Mouse (Mus musculus) embryonic facial prominence, embryonic 13.5 days (tissue): ENCODE results near the gene Prcc. TPM values are rescaled to one million over a fixed set of nuclear protein-coding genes. Genes with fewer than 3 reads are reported as not detected.
"Not testable (repeated sequence)": the region's sequence is repeated elsewhere in the genome, so short reads cannot be mapped to it uniquely, and the experiment has no call there.

ENCODE experiments used
- ATAC-seq: fragments of 200-750 bp; cut with Nextera tagmentation; 2 replicates; pipeline ENCODE4 v1.8.0; 2017; ENCODE audit warnings: low read depth; ENCODE audit not compliant: insufficient number of reproducible peaks, insufficient read depth, low FRiP score, low TSS enrichment
- H3K27ac ChIP-seq: fragments of 300-500 bp; sonication (generic); 2 replicates; pipeline ENCODE4 v1.5.1; 2015; ENCODE audit warnings: moderate library complexity, mild to moderate bottlenecking, inconsistent platforms
- H3K27me3 ChIP-seq: fragments of 300-500 bp; sonication (generic); 2 replicates; pipeline ENCODE4 v1.6.1; 2015; ENCODE audit warnings: mild to moderate bottlenecking, inconsistent platforms
- H3K36me3 ChIP-seq: fragments of 300-500 bp; sonication (generic); 2 replicates; pipeline ENCODE4 v1.6.1; 2015; ENCODE audit warnings: mild to moderate bottlenecking, inconsistent platforms
- H3K4me1 ChIP-seq: fragments of 300-500 bp; sonication (generic); 2 replicates; pipeline ENCODE4 v1.6.1; 2015; ENCODE audit warnings: inconsistent platforms
- H3K4me2 ChIP-seq: fragments of 300-500 bp; sonication (generic); 2 replicates; pipeline ENCODE4 v1.6.1; 2015; ENCODE audit warnings: moderate library complexity, mild to moderate bottlenecking, inconsistent platforms
- H3K4me3 ChIP-seq: fragments of 300-500 bp; sonication (generic); 2 replicates; pipeline ENCODE4 v1.5.1; 2015; ENCODE audit warnings: mild to moderate bottlenecking, inconsistent platforms
- H3K9ac ChIP-seq: fragments of 300-500 bp; sonication (generic); 2 replicates; pipeline ENCODE4 v1.6.1; 2015; ENCODE audit warnings: mild to moderate bottlenecking, inconsistent platforms
- H3K9me3 ChIP-seq: fragments of 300-500 bp; sonication (generic); 2 replicates; pipeline ENCODE4 v1.6.1; 2016; ENCODE audit warnings: inconsistent platforms
- WGBS: fragments of 180-500 bp; shearing (Covaris S2); methylation state at CpG from one replicate; pipeline ENCODE4 v1.1.7; 2015; ENCODE audit warnings: mixed read lengths; 5-methylcytosine and 5-hydroxymethylcytosine counted together
- polyA plus RNA-seq: library from polyadenylated mRNA; unstranded; fragments of >200 nt; fragmentation: Nextera tagmentation; extraction: Ambion mirVana; gene quantifications from 2 replicates; pipeline ENCODE4 v1.2.1, GENCODE M21; 2015

The Prcc gene
- polyA plus RNA-seq, 1 experiment from 2014 or later, result 17.7 TPM

GRCm38 (mm10) chr3:87903821-87904220 is 18.4 kb upstream of the Prcc start:
- ATAC-seq, result no peak
- 45% methylated on average over 5 of the region's 5 CpGs for WGBS
- no peaks in the 10 kb centered on the region for H3K27me3 ChIP-seq

GRCm38 (mm10) chr3:87901959-87902358 is 16.6 kb upstream of the Prcc start:
- H3K36me3 ChIP-seq, H3K9me3 ChIP-seq, ATAC-seq, H3K27ac ChIP-seq, H3K4me2 ChIP-seq, H3K27me3 ChIP-seq, H3K9ac ChIP-seq, H3K4me3 ChIP-seq, H3K4me1 ChIP-seq: not testable (repeated sequence)
- WGBS, result 86% methylated on average over 5 of the region's 6 CpGs

More at GRCm38 (mm10) chr3:87903821-87904220, 18.4 kb upstream of the Prcc start:
- H3K9ac ChIP-seq, result no peak overlapping the region
- H3K36me3 ChIP-seq, result no peaks in the 10 kb centered on the region
- no peaks in the 10 kb centered on the region for H3K9me3 ChIP-seq
- H3K4me3 ChIP-seq, result no peak overlapping the region
- peaks cover 13% of the 10 kb centered on the region for H3K4me1 ChIP-seq
- H3K27ac ChIP-seq, result no peak overlapping the region
- no peak overlapping the region for H3K4me2 ChIP-seq

GRCm38 (mm10) chr3:87901036-87901624 is 15.7 kb upstream of the Prcc start:
- WGBS, result 71% methylated on average over 1 of the region's 1 CpGs
- no peaks in the 10 kb centered on the region for H3K27me3 ChIP-seq

GRCm38 (mm10) chr3:87899776-87900175 is 14.4 kb upstream of the Prcc start:
- Histone ChIP-seq H3K9me3 (no peaks in the 10 kb centered on the region), H3K4me3 (no peak overlapping the region), H3K36me3 (no peaks in the 10 kb centered on the region), H3K27ac (no peak overlapping the region), H3K4me1 (no peaks in the 10 kb centered on the region), H3K9ac (no peak overlapping the region), H3K27me3 (no peaks in the 10 kb centered on the region), H3K4me2 (no peak overlapping the region)
- 84% methylated on average over 3 of the region's 3 CpGs for WGBS
- no peak for ATAC-seq

More at GRCm38 (mm10) chr3:87901036-87901624, 15.7 kb upstream of the Prcc start:
- Histone ChIP-seq H3K4me3 (no peak overlapping the region), H3K4me1 (no peaks in the 10 kb centered on the region), H3K4me2 (no peak overlapping the region), H3K9me3 (no peaks in the 10 kb centered on the region), H3K36me3 (no peaks in the 10 kb centered on the region), H3K27ac (no peak overlapping the region), H3K9ac (no peak overlapping the region)
- no peak for ATAC-seq

GRCm38 (mm10) chr3:87899266-87899665 is 13.9 kb upstream of the Prcc start:
- Histone ChIP-seq H3K4me3 (no peak overlapping the region), H3K27me3 (no peaks in the 10 kb centered on the region), H3K27ac (no peak overlapping the region), H3K36me3 (no peaks in the 10 kb centered on the region), H3K4me1 (no peaks in the 10 kb centered on the region), H3K9me3 (no peaks in the 10 kb centered on the region), H3K4me2 (no peak overlapping the region), H3K9ac (no peak overlapping the region)
- ATAC-seq, result no peak
- WGBS, result 74% methylated on average over 3 of the region's 3 CpGs

- no peak for ATAC-seq
- Histone ChIP-seq H3K36me3 (no peaks in the 10 kb centered on the region), H3K4me2 (no peak overlapping the region), H3K27ac (no peak overlapping the region), H3K27me3 (no peaks in the 10 kb centered on the region), H3K4me3 (no peak overlapping the region), H3K4me1 (no peaks in the 10 kb centered on the region), H3K9ac (no peak overlapping the region), H3K9me3 (no peaks in the 10 kb centered on the region)
- 75% methylated on average over 3 of the region's 3 CpGs for WGBS
Observed at GRCm38 (mm10) chr3:87893367-87893905, 8.0 kb upstream of the Prcc start.

- Histone ChIP-seq H3K36me3 (no peaks in the 10 kb centered on the region), H3K27me3 (no peaks in the 10 kb centered on the region), H3K9ac (no peak overlapping the region), H3K4me3 (no peak overlapping the region), H3K4me1 (peaks cover 2% of the 10 kb centered on the region; the same call in 1 of the 2 replicates), H3K27ac (no peak overlapping the region), H3K4me2 (no peak overlapping the region), H3K9me3 (no peaks in the 10 kb centered on the region)
- 51% methylated on average over 3 of the region's 3 CpGs for WGBS
- ATAC-seq, result no peak
Observed at GRCm38 (mm10) chr3:87891481-87891880, 6.1 kb upstream of the Prcc start.

- H3K27me3 ChIP-seq, H3K27ac ChIP-seq, H3K4me2 ChIP-seq, H3K9ac ChIP-seq, H3K4me3 ChIP-seq, H3K9me3 ChIP-seq, H3K36me3 ChIP-seq, ATAC-seq: not testable (repeated sequence)
- H3K4me1 ChIP-seq, result peaks cover 22% of the 10 kb centered on the region
- 79% methylated on average over 4 of the region's 4 CpGs for WGBS
Observed at GRCm38 (mm10) chr3:87887400-87887799, 2.0 kb upstream of the Prcc start.

- peaks cover 22% of the 10 kb centered on the region for H3K4me1 ChIP-seq
- no peaks in the 10 kb centered on the region for H3K27me3 ChIP-seq
- H3K9me3 ChIP-seq, result no peaks in the 10 kb centered on the region
- no peak for ATAC-seq
- H3K4me3 ChIP-seq, result peak overlapping the region; percentile 99
- 87% methylated on average over 6 of the region's 6 CpGs for WGBS
- peak overlapping the region; percentile 58 for H3K4me2 ChIP-seq
- no peak overlapping the region for H3K27ac ChIP-seq
- 0 out of 2 replicates have a peak, but pooled peaks cover under 1% of the 10 kb centered on the region for H3K36me3 ChIP-seq
- H3K9ac ChIP-seq, result no peak overlapping the region
Observed at GRCm38 (mm10) chr3:87886416-87886815, 1.0 kb upstream of the Prcc start.

- no peak for ATAC-seq
- H3K4me1 ChIP-seq, result peaks cover 22% of the 10 kb centered on the region
- H3K9ac ChIP-seq, result peak overlapping the region; percentile 68
- H3K27ac ChIP-seq, result no peak overlapping the region
- 0 out of 2 replicates have a peak, but pooled peaks cover 4% of the 10 kb centered on the region for H3K36me3 ChIP-seq
- H3K27me3 ChIP-seq, result no peaks in the 10 kb centered on the region
- no peaks in the 10 kb centered on the region for H3K9me3 ChIP-seq
- H3K4me2 ChIP-seq, result peak overlapping the region; percentile 58
- 7% methylated on average over 10 of the region's 10 CpGs for WGBS
- peak overlapping the region; percentile 99 for H3K4me3 ChIP-seq
Observed at GRCm38 (mm10) chr3:87886004-87886365, 577 bp upstream of the Prcc start.

GRCm38 (mm10) chr3:87884708-87885251 is 628 bp downstream of the Prcc start:
- ATAC-seq, result peak; percentile 15; the same call in 1 of the 2 replicates
- Histone ChIP-seq H3K27ac (peak overlapping the region; percentile 90), H3K9ac (peak overlapping the region; percentile 97), H3K36me3 (peaks cover 13% of the 10 kb centered on the region), H3K4me3 (peak overlapping the region; percentile 99), H3K4me2 (peak overlapping the region; percentile 93), H3K27me3 (no peaks in the 10 kb centered on the region), H3K4me1 (peaks cover 22% of the 10 kb centered on the region), H3K9me3 (no peaks in the 10 kb centered on the region)
- WGBS, result 0% methylated on average over 27 of the region's 28 CpGs

GRCm38 (mm10) chr3:87884291-87884690 is 1.1 kb downstream of the Prcc start:
- ATAC-seq, result no peak
- H3K9me3 ChIP-seq, result no peaks in the 10 kb centered on the region

More at GRCm38 (mm10) chr3:87884291-87884690, 1.1 kb downstream of the Prcc start:
- Histone ChIP-seq H3K27ac (peak overlapping the region; percentile 90; the same call in 1 of the 2 replicates), H3K9ac (peak overlapping the region; percentile 97), H3K4me1 (peaks cover 22% of the 10 kb centered on the region), H3K4me2 (peak overlapping the region; percentile 93), H3K4me3 (peak overlapping the region; percentile 99), H3K27me3 (no peaks in the 10 kb centered on the region), H3K36me3 (peaks cover 17% of the 10 kb centered on the region)
- 3% methylated on average over 3 of the region's 3 CpGs for WGBS
